Mouse (Mus musculus) left cerebral cortex, adult 18-20 months (tissue): Measurements from ENCODE around the gene Sik2. TPM values are rescaled to one million over a fixed set of nuclear protein-coding genes. Genes with fewer than 3 reads are reported as not detected.

Experiments used
- DNase-seq, 2 experiments: peaks; one replicate each; pipeline ENCODE4 v3.0.0; 2021 to 2022; ENCODE audit warnings: low spot score in 2 of 2, mixed read lengths in 1 of 2
- long read RNA-seq, 2 experiments: library from polyadenylated mRNA; stranded (forward); transcript quantifications; one replicate each; pipeline ENCODE4 v2.0.0; 2021
- total RNA-seq, 2 experiments: library from RNA; stranded (reverse); gene quantifications; 2 replicates each; pipeline ENCODE4 v1.2.3; 2021

Gene Sik2
- total RNA-seq: 10 to 100 TPM; 57.7 to 86.6 TPM
- long read RNA-seq, experiment 1, full-length matches to known transcripts: 12 of 28 reads
- long read RNA-seq, experiment 1, partial matches to known transcripts: 10 of 28 reads
- long read RNA-seq, experiment 1, other reads (novel, unspliced or antisense): 6 of 28 reads
- long read RNA-seq, experiment 2, full-length matches to known transcripts: 2 of 10 reads
- long read RNA-seq, experiment 2, partial matches to known transcripts: 2 of 10 reads
- long read RNA-seq, experiment 2, other reads (novel, unspliced or antisense): 6 of 10 reads

DNA sequence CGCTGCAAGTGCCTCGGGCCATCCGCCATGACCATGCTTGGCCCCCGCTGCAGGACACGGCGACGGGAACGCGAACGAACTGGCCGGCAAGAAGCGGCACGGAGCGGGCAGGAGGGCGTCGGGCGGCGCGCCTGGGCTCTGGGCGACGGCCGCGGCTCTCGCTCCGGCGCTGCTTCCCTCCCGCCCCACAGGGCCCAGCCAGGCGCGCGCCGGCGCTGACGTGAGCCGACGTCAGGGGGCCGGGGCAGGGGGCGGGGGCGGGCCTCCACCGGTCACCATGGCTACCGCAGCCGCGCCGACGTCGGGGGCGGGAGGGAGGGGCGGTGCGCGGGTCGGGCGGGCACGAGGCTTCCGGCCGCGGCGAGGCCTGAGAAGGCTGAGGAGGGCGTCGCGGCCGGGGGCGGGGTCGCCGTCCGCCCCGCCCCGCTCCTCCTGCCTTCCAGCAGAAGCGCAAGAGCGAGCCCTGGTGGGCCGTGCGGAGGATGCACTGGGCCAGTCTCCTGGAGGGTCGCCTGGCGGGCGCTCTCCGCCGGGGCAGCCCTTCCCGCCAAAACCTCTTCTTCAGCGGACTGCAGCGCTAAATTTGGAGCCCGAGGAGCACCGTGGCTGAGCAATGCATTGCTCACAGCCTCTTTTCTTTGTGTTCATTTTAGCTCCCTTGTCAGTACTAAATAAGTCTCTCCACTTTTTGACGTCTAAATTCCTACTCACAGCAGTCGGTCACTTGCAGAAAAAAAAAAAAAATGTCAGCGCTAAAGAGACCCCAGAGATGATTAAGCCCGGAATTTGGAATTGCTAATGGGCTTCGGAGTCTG is at the start of gene Sik2:
Sik2 (minus strand) TSS at position 233 of the 815 bp plus-strand sequence.
- DNase-seq: peak; percentile 81 to 88

GRCm38 (mm10) chr9:51056360-51057324 is 47.8 kb upstream of the Sik2 start:
- peak in 1 of 2 experiments; percentile 16 for DNase-seq

- no peak for DNase-seq
Observed at GRCm38 (mm10) chr9:51052180-51052579, 43.3 kb upstream of the Sik2 start.

DNA sequence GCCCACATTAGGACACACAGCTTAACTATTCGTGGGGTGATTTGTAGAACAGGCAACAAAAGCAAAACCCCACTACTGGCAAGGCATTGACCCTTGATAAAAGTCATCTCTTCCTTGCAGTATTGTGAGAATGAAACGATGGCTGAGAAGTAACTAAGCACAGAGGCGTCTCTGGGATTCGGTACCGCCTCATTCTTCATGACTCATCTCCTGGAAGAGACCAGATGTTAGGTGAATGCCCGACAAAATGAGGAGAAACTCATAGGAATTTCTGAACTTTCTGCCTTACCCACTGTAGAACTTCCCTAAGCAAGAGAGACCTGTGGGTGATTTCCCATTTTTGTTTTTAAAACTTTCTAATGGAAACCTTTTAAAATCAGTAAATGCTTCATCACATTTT is 33.3 kb upstream of the Sik2 start:
- no peak for DNase-seq

GRCm38 (mm10) chr9:51041491-51041980 is 32.7 kb upstream of the Sik2 start:
- no peak for DNase-seq

DNA sequence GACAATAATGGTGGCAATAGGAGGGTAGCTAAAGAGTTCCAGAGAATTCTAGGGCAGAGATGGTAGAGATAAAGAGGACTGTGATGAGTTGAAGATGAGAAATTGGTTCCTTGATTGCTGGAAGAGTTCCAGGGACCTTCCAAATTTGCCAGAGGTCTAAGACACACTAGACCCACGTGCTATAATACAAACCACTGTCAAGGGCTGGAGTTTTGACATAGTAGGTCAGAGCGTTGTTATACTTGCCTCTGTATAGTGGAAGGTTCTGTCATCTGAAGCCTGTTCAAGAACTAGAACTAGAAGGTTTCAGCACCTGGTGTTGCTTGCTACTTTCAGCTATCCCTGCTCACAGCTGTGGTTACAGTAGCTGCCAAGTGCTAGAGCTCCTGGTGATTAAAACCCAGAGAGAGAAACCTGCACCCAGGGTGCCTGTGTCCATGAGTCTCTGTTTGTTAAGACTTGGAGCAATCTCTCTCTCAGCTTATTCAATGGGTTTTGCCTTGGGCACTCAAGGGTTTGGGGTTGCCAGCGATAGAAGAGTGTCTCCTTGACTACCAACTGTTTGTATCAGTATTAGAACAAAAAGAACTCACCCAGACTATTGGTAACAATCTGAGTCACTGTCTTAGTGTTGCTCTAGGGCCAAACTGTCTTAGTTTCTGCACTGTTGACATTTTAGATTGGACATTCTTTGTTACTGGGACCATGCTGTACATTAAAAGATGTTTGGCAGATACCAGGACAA is 24.1 kb upstream of the Sik2 start:
- DNase-seq: no peak

- no peak for DNase-seq
Observed at GRCm38 (mm10) chr9:51032291-51032690, 23.4 kb upstream of the Sik2 start.

GRCm38 (mm10) chr9:51031603-51032002 is 22.7 kb upstream of the Sik2 start:
- DNase-seq: no peak

GRCm38 (mm10) chr9:51030147-51030546 is 21.3 kb upstream of the Sik2 start:
- DNase-seq: no peak

DNA sequence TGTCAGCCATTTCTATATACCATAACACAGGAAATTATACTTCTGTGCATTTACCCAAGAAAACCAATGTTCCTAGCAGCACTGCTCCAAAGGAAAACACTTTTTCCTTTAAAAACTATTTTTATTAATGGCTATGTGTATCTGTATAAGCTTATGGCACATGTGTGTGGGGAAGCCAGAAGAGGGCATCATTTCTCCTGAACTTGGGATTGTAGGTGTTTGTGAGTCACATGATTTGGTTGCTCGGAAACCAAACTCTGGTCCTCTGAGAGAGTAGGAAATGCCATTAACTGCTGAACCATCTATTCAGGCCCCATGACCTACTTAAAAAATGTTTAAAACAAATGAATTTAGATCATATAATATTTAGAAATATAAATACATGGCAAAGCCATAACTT is 18.1 kb upstream of the Sik2 start:
- DNase-seq: no peak

DNA sequence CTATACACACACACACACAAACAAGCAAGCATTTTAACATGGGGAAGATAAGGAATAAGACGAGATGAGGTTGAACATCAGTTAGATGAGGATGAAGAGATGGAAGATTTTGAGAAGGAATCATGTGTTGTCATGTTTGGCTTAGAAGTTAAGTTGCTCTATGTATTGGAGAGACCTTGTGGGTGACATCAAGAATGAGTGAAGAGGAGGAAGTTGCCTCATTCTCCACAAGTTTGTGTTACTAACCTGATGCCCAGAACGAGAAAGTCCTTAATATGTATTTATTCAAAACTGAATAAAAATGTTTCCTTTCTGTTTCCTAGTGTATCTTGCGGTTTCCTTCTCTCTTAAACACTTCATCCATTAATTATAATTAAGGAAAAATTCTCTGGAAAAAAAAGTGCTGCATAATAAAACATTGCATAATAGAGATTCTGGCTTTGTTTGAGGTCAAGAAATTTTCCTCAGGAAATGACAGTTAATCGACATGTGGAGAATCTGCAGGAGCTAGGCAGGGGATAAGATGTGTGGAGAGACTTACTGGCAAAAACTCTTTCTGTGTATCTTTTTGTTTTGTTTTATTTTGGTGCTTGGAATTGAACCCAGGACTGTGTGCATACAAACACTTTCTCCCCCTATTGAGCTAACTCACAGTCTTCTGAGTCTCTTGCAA is 12.4 kb upstream of the Sik2 start:
- no peak for DNase-seq

- no peak for DNase-seq
Observed at GRCm38 (mm10) chr9:51020351-51020750, 11.5 kb upstream of the Sik2 start.

DNA sequence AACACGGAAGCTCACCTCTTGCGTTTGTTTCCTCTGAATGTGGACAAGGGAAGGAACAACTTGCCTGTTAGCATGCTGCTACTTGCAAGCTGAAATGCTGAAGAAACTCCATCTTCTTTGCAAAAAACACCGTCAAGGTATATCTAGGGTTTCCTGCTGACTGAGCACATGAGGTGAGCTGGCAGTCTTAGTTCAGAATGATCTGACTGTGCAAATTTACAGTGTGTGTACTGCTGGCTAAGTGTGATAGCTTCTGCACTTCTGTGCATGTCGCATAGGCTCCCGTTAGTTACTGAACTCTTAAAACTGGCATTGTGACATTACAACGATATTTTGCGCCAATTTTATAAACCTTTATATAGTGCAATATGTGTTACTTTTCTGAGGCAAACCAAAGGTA is 10.8 kb upstream of the Sik2 start:
- no peak for DNase-seq

DNA sequence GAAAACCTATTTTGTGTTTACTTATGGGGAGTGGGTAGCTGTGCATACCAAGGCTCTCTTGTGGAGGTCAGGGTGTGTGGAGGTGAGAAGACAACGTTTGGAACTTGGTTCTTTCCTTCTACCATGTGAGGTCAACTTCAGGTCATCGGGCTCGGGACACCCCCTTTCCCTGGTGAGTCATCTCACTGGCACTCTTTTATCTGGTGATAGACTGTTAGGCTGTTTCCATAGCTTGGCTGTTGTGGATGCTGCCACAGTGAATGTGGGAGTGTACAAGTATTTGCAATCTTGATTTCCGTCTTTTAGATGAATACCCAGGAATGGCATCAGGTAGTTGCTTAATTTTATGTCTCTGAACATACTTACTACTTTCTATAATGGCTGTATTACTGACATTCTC is 6.9 kb upstream of the Sik2 start:
- DNase-seq: no peak

- DNase-seq: no peak
Observed at GRCm38 (mm10) chr9:51013644-51014043, 4.8 kb upstream of the Sik2 start.

GRCm38 (mm10) chr9:51009656-51009950 is 730 bp upstream of the Sik2 start:
- DNase-seq: no peak

DNA sequence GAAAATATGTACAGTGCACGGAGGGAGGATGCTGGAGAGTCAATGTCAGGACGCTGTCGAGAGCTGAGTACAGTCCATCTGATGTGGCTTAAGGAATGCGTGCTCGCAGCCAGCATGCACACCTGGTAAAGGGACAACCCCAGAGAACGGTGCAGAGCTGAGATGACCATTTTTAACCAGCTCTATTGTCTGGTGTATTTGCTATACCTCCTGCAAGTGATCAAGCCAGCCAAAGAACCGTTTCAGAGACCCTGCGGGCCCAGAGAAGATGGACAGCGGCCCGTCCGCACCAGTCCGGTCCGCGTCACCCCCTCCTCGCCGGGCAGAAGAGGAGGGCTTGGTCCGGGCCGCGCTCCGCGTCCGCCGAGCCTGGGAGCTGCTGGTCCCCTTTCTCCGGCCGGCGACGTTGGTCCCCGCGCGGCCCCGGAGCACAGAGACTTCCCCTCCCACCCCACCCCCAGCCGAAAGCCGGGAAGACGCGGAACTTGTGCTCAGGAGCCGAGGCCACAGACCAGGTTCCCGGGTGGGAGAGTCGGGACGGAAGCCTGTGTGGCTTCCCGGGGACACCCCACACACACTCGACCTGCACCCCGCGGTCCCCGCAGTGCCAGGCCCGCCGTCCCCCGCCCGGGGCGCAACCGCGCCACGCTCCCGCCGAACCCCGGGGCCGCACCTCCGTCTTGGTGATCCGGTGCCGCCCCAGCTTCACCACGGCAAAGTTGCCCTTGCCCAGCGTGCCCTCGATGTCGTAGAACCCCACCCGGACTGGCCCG is 619 bp downstream of the Sik2 start:
- DNase-seq: peak in 1 of 2 experiments; percentile 5

- DNase-seq: no peak
Observed at GRCm38 (mm10) chr9:51007726-51008067, 1.2 kb downstream of the Sik2 start.

DNA sequence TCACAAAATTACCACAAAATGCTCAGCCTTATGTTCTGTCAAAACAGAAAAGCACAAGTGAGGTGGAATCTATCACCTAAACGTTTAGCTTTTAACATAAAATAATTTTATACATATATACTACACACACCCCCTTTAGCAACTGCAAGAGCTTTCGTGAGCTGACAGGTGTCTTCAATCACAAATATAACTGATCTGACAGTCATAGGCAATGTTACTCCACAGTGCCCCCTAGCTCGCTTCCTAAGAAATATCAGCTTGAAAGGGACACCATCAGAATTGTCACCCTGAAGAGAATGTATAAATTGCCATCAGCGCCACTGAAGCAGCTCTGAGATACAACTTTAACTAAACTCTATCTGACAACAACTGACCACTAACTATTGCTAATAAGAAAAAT is 2.0 kb downstream of the Sik2 start:
- peak; percentile 68 for DNase-seq

GRCm38 (mm10) chr9:51004062-51004461 is 4.8 kb downstream of the Sik2 start:
- no peak for DNase-seq
